Mouse (Mus musculus) erythroblast, embryonic 14.5 days (primary cell): Measurements from ENCODE around the gene Arpc3. TPM values are rescaled to one million over a fixed set of nuclear protein-coding genes. Genes with fewer than 3 reads are reported as not detected.

Source experiments
- H3K27me3 ChIP-seq: 2 replicates; pipeline ENCODE4 v1.6.1; 2012; ENCODE audit warnings: inconsistent platforms; ENCODE audit not compliant: control insufficient read depth
- H3K36me3 ChIP-seq: 2 replicates; pipeline ENCODE4 v1.6.1; 2012; ENCODE audit warnings: mild to moderate bottlenecking, inconsistent platforms; ENCODE audit not compliant: control insufficient read depth
- H3K4me1 ChIP-seq: 2 replicates; pipeline ENCODE4 v1.6.1; 2012; ENCODE audit warnings: inconsistent platforms; ENCODE audit not compliant: control insufficient read depth
- H3K4me3 ChIP-seq: replicated peaks from 2 replicates; pipeline ENCODE3; 2012; ENCODE audit warnings: moderate library complexity, mild to moderate bottlenecking, inconsistent platforms
- H3K9me3 ChIP-seq: 2 replicates; pipeline ENCODE4 v1.6.1; 2012; ENCODE audit warnings: low read length, inconsistent platforms, mixed read lengths; ENCODE audit not compliant: control insufficient read depth
- GATA1 ChIP-seq: IDR thresholded peaks from 2 replicates; pipeline ENCODE4 v1.6.1; 2012; ENCODE audit warnings: low read length, inconsistent platforms, mixed read lengths
- TAL1 ChIP-seq: IDR thresholded peaks from 3 replicates; pipeline ENCODE4 v1.6.1; 2012; ENCODE audit warnings: low read length, inconsistent platforms, mixed read lengths
- polyA plus RNA-seq: library from polyadenylated mRNA; stranded (reverse); fragments of >175 nt; gene quantifications from 2 replicates; pipeline ENCODE4 v1.2.3, GENCODE M21; 2012

Arpc3 gene
- polyA plus RNA-seq, 1 experiment = 4.1 TPM

- H3K9me3 ChIP-seq = no peaks in the 10 kb centered on the region
- no peaks in the 10 kb centered on the region for H3K27me3 ChIP-seq
- no peak for TF ChIP-seq GATA1
- no peak for TF ChIP-seq TAL1
- H3K4me3 ChIP-seq = no peak overlapping the region
- no peaks in the 10 kb centered on the region for H3K4me1 ChIP-seq
- peaks cover 100% of the 10 kb centered on the region for H3K36me3 ChIP-seq
Observed at GRCm38 (mm10) chr5:122458066-122458465, 66.4 kb downstream of the Arpc3 start.

- Histone ChIP-seq H3K36me3 (peaks cover 100% of the 10 kb centered on the region), H3K4me1 (no peaks in the 10 kb centered on the region)
- TF ChIP-seq TAL1 (no peak), GATA1 (no peak)
Observed at GRCm38 (mm10) chr5:122459335-122459734, 67.7 kb downstream of the Arpc3 start.

DNA sequence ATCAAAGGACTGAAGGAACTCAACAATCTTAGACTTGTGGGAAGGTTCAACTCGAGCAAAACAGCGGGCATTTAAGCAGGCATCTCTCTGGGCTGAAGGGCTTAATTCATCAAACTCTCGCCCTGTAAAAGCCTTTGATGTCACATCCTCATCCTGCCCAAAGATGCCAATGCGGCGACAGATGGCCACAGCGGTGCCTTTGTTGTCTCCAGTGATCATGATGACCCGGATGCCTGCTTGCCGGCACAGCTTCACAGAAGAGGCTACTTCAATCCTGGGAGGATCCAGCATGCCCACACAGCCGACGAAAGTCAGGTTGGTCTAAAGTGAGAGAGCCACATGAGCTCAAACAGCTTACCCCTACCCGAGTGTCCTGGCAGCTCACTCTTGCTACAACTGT lies 69.0 kb downstream of the Arpc3 start:
- H3K9me3 ChIP-seq = no peaks in the 10 kb centered on the region
- peaks cover 100% of the 10 kb centered on the region for H3K36me3 ChIP-seq
- H3K4me1 ChIP-seq = no peaks in the 10 kb centered on the region
- H3K4me3 ChIP-seq = no peak overlapping the region
- H3K27me3 ChIP-seq = no peaks in the 10 kb centered on the region
- TF ChIP-seq GATA1 (no peak), TAL1 (no peak)

More at GRCm38 (mm10) chr5:122459335-122459734, 67.7 kb downstream of the Arpc3 start:
- Histone ChIP-seq H3K9me3 (no peaks in the 10 kb centered on the region), H3K27me3 (no peaks in the 10 kb centered on the region), H3K4me3 (no peak overlapping the region)

GRCm38 (mm10) chr5:122461431-122461830 lies 69.8 kb downstream of the Arpc3 start:
- no peak overlapping the region for H3K4me3 ChIP-seq
- no peaks in the 10 kb centered on the region for H3K9me3 ChIP-seq
- H3K4me1 ChIP-seq = no peaks in the 10 kb centered on the region
- no peak for TF ChIP-seq TAL1
- TF ChIP-seq GATA1 = no peak
- no peaks in the 10 kb centered on the region for H3K27me3 ChIP-seq
- peaks cover 100% of the 10 kb centered on the region for H3K36me3 ChIP-seq

Other genes with a start within 250 kb of the Arpc3 start
- 12.7 and 13.8 TPM in 2 replicates for gene Ppp1cc, start 233.6 kb upstream of the Arpc3 start, polyA plus RNA-seq
- gene Hvcn1, start 185.1 kb upstream of the Arpc3 start, polyA plus RNA-seq = 0.06 TPM in 1 of 2 replicates, not detected in the other
- gene Tctn1, start 127.4 kb upstream of the Arpc3 start, polyA plus RNA-seq = 0.14 and 0.23 TPM in 2 replicates
- 0.08 and 0.12 TPM in 2 replicates for gene Pptc7, start 107.5 kb upstream of the Arpc3 start, polyA plus RNA-seq
- 0.04 TPM in 1 of 2 replicates, not detected in the other for gene Rad9b, start 37.6 kb upstream of the Arpc3 start, polyA plus RNA-seq
- 0.94 and 1.1 TPM in 2 replicates for gene Vps29, start 37.5 kb upstream of the Arpc3 start, polyA plus RNA-seq
- 3.3 and 5.1 TPM in 2 replicates for gene Gpn3, start 20.0 kb upstream of the Arpc3 start, polyA plus RNA-seq
- 3.0 and 3.2 TPM in 2 replicates for gene Fam216a, start 19.5 kb upstream of the Arpc3 start, polyA plus RNA-seq
- gene Anapc7, start 29.8 kb downstream of the Arpc3 start, polyA plus RNA-seq = 1.8 and 2.1 TPM in 2 replicates
- gene Atp2a2, start 110.3 kb downstream of the Arpc3 start, polyA plus RNA-seq = 1.3 and 1.4 TPM in 2 replicates
- gene Ift81, start 222.6 kb downstream of the Arpc3 start, polyA plus RNA-seq = not detected in 2 replicates